Mouse (Mus musculus) lung, adult 2 months (tissue): ENCODE measurements at regions not wholly inside any gene's neighbourhood (a gene's known extent, or its start where the extent isn't known, plus 50 kb on each side); places are given as distances from the start of the nearest gene placed in this dataset.

Experiments used
- CTCF ChIP-seq: fragments of 200-500 bp; IDR thresholded peaks from 2 replicates; pipeline ENCODE4 v1.5.1; 2011; ENCODE audit warnings: mild to moderate bottlenecking, low read length, control low read depth; ENCODE audit not compliant: insufficient read depth
- POLR2A ChIP-seq: fragments of 200-500 bp; IDR thresholded peaks from 2 replicates; pipeline ENCODE4 v1.6.1; 2011; ENCODE audit warnings: low read depth, mild to moderate bottlenecking, control low read depth, low read length, borderline replicate concordance; ENCODE audit errors: extremely low read depth

DNA sequence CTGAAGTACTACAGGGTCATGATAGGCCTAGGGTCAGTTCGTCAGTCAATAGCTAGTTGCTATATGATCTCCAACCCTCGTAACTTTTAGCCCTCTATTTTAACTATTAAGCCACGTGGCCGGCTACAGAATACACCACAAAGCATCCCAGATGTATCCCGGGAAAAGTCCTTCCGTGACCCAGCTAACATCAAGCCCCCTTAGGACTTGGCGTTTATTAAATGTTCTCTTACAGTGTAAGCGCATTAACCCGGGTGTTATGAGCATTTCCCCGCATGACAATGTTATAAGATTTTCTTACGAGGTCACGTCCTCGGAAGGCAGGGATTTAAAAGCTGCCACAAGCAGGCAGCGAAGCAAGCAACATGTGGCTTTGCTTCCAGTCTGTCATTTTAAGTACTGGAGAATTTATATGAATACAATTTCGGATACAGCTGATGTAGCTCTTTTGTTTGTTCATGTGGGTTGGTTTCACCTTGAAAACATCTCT, 135.1 kb upstream of the Frg1 start:
- TF ChIP-seq CTCF = no peak
- no peak for TF ChIP-seq POLR2A
